In genomic region chr6:83065995-83066394, GRCm38 (mm10) we compare ENCODE assay signal across 31 mouse cellular contexts. TPM values are rescaled to one million over a fixed set of nuclear protein-coding genes. Genes with fewer than 3 reads are reported as not detected.
DNase-seq lines count a peak whose midpoint lies in the region; ATAC-seq and TF ChIP-seq lines count a peak whose summit lies in the region.
"Had no signal": no experiment of that assay in that cellular context is flagged by ENCODE, and none has a peak within 500 bp of the region (broad histone marks: within the 10 kb centered on the region; RNA-seq: fewer than 3 reads in every experiment).

No protein-coding gene starts in this region.

- no peak overlapping the region for H3K27ac ChIP-seq in heart, embryonic 11.5 days (ENCODE audit: low read depth, low read length)
- no peak overlapping the region for H3K27ac ChIP-seq in hindbrain, embryonic 12.5 days
- H3K27ac ChIP-seq: embryonic facial prominence, embryonic 12.5 days; heart, embryonic 10.5 days; hindbrain, embryonic 13.5 days; layer of hippocampus, adult 2 months; liver, embryonic 12.5 days had no signal

- WGBS in heart, embryonic 11.5 days (ENCODE audit: insufficient replicate concordance): 34% methylated on average over 8 of the region's 8 CpGs
- 46% methylated on average over 8 of the region's 8 CpGs for WGBS in hindbrain, embryonic 12.5 days

- H3K9me3 ChIP-seq in E14TG2a.4 (ENCODE audit: low read length): no peaks in the 10 kb centered on the region
- no peaks in the 10 kb centered on the region for H3K9me3 ChIP-seq in heart, embryonic 11.5 days (replicated peaks; ENCODE audit: control insufficient read depth, low read length)
- H3K9me3 ChIP-seq in hindbrain, embryonic 12.5 days (replicated peaks): no peaks in the 10 kb centered on the region
- H3K9me3 ChIP-seq: embryonic facial prominence, embryonic 12.5 days; heart, embryonic 10.5 days; hindbrain, embryonic 13.5 days; liver, embryonic 12.5 days had no signal

- H3K9ac ChIP-seq in heart, embryonic 11.5 days (ENCODE audit: low read depth, low read length): no peak overlapping the region
- H3K9ac ChIP-seq in hindbrain, embryonic 12.5 days: no peak overlapping the region
- H3K9ac ChIP-seq: embryonic facial prominence, embryonic 12.5 days; hindbrain, embryonic 13.5 days; liver, embryonic 12.5 days; liver, postnatal 0 days had no signal

- H3K4me1 ChIP-seq in E14TG2a.4 (replicated peaks; ENCODE audit: low read depth, low read length): peaks cover 53% of the 10 kb centered on the region
- H3K4me1 ChIP-seq in heart, embryonic 11.5 days (ENCODE audit: control insufficient read depth, insufficient read depth, low read length): peaks cover 15% of the 10 kb centered on the region
- peaks cover 14% of the 10 kb centered on the region for H3K4me1 ChIP-seq in hindbrain, embryonic 12.5 days

- DNase-seq in CD4-positive, CD25-positive, alpha-beta regulatory T cell, adult 2 months (ENCODE audit: low read depth, low spot score): peak; percentile 45
- peak; percentile 27 for DNase-seq in splenic B cell, adult 2 months (ENCODE audit: low read depth, low spot score)
- DNase-seq in heart, adult 11 months: no peak
- DNase-seq: adrenal gland, postnatal 10 days; cerebellum, adult 8-10 months; cerebellum, postnatal 25 days; embryo, embryonic 11 days; heart, postnatal 36 days; kidney, adult 11 months; kidney, postnatal 36 days; left cerebral cortex, postnatal 4 days; liver, postnatal 0 days; lung, postnatal 36 days; midbrain, embryonic 14.5 days; retina, postnatal 1 day; right cerebral cortex, postnatal 14 days had no signal

- ATAC-seq in common myeloid progenitor, adult 5-6 weeks (replicated peaks; ENCODE audit: low read depth, poor library complexity, severe bottlenecking): peak; percentile 31
- ATAC-seq in heart, embryonic 11.5 days (replicated peaks; ENCODE audit: insufficient number of reproducible peaks, low FRiP score, low TSS enrichment): no peak
- no peak for ATAC-seq in hindbrain, embryonic 12.5 days (ENCODE audit: low FRiP score)
- ATAC-seq: forebrain, embryonic 14.5 days; liver, embryonic 12.5 days; liver, postnatal 0 days had no signal

- TF ChIP-seq CTCF in E14TG2a.4 (conservative IDR thresholded peaks at IDR 0.05; ENCODE audit: low read length): no peak

- no peak overlapping the region for H3K4me2 ChIP-seq in heart, embryonic 11.5 days
- no peak overlapping the region for H3K4me2 ChIP-seq in hindbrain, embryonic 12.5 days (replicated peaks)
- H3K4me2 ChIP-seq: embryonic facial prominence, embryonic 12.5 days; hindbrain, embryonic 13.5 days; liver, embryonic 12.5 days had no signal

- H3K4me3 ChIP-seq in E14TG2a.4 (replicated peaks; ENCODE audit: low read length): peak overlapping the region; percentile 3; the same call in 1 of the 2 replicates
- H3K4me3 ChIP-seq in heart, embryonic 11.5 days (ENCODE audit: low read depth, low read length): no peak overlapping the region
- no peak overlapping the region for H3K4me3 ChIP-seq in hindbrain, embryonic 12.5 days
- H3K4me3 ChIP-seq: embryonic facial prominence, embryonic 12.5 days; heart, embryonic 10.5 days; hindbrain, embryonic 13.5 days; layer of hippocampus, adult 2 months; liver, embryonic 12.5 days had no signal

- peaks cover 94% of the 10 kb centered on the region for H3K27me3 ChIP-seq in E14TG2a.4 (ENCODE audit: insufficient read depth, low read length)
- peaks cover 5% of the 10 kb centered on the region for H3K27me3 ChIP-seq in splenic B cell, adult 2 months (ENCODE audit: control insufficient read depth, insufficient read depth, low read length, poor library complexity, severe bottlenecking)
- H3K27me3 ChIP-seq in heart, embryonic 11.5 days (ENCODE audit: control insufficient read depth, insufficient read depth, low read length): peaks cover 98% of the 10 kb centered on the region
- H3K27me3 ChIP-seq in hindbrain, embryonic 12.5 days: peaks cover 99% of the 10 kb centered on the region

- H3K36me3 ChIP-seq in E14TG2a.4 (ENCODE audit: insufficient read depth, low read length): no peaks in the 10 kb centered on the region
- no peaks in the 10 kb centered on the region for H3K36me3 ChIP-seq in splenic B cell, adult 2 months (ENCODE audit: control insufficient read depth, insufficient read depth, low read length, poor library complexity, severe bottlenecking)
- no peaks in the 10 kb centered on the region for H3K36me3 ChIP-seq in heart, embryonic 11.5 days (ENCODE audit: control insufficient read depth, insufficient read depth, low read length)
- no peaks in the 10 kb centered on the region for H3K36me3 ChIP-seq in hindbrain, embryonic 12.5 days
- H3K36me3 ChIP-seq: embryonic facial prominence, embryonic 12.5 days; heart, embryonic 10.5 days; hindbrain, embryonic 13.5 days; liver, embryonic 12.5 days had no signal

RNA-seq across cellular contexts. Expression of gene Tlx2, which starts 4.1 kb away (rescaled TPM):
- not detected in 2 replicates for total RNA-seq in common myeloid progenitor, adult 5-6 weeks (2017)
- 0.23 TPM in 1 of 2 replicates, not detected in the other for polyA plus RNA-seq in heart, embryonic 11.5 days (2014; fragmentation: Nextera tagmentation; extraction: Ambion mirVana)
- polyA plus RNA-seq in hindbrain, embryonic 12.5 days (2016; fragmentation: Nextera tagmentation; extraction: Ambion mirVana): 4.4 and 6.0 TPM in 2 replicates
- total RNA-seq: gastrocnemius, postnatal 4 days; heart, postnatal 36 days; layer of hippocampus, adult 2 months; layer of hippocampus, postnatal 25 days; left cerebral cortex, adult 8-10 months; left cerebral cortex, postnatal 4 days; monocyte, adult 5-6 weeks had no signal
- polyA plus RNA-seq: forebrain, embryonic 14.5 days; liver, postnatal 0 days; midbrain, embryonic 14.5 days; neural tube, embryonic 14.5 days had no signal

RNA-seq across cellular contexts. Expression of gene Dqx1, which starts 8.4 kb away (rescaled TPM):
- total RNA-seq in common myeloid progenitor, adult 5-6 weeks (2017): 0.78 TPM in 1 of 2 replicates, not detected in the other
- polyA plus RNA-seq in heart, embryonic 11.5 days (2014; fragmentation: Nextera tagmentation; extraction: Ambion mirVana): 0.24 and 0.30 TPM in 2 replicates
- 0.76 and 1.2 TPM in 2 replicates for polyA plus RNA-seq in hindbrain, embryonic 12.5 days (2016; fragmentation: Nextera tagmentation; extraction: Ambion mirVana)

RNA-seq across cellular contexts. Expression of gene Htra2, which starts 10.9 kb away (rescaled TPM):
- total RNA-seq in common myeloid progenitor, adult 5-6 weeks (2017): 46.3 and 65.5 TPM in 2 replicates
- polyA plus RNA-seq in heart, embryonic 11.5 days (2014; fragmentation: Nextera tagmentation; extraction: Ambion mirVana): 41.8 and 43.3 TPM in 2 replicates
- 59.9 and 63.4 TPM in 2 replicates for polyA plus RNA-seq in hindbrain, embryonic 12.5 days (2016; fragmentation: Nextera tagmentation; extraction: Ambion mirVana)

RNA-seq across cellular contexts. Expression of gene Aup1, which starts 11.7 kb away (rescaled TPM):
- 100 and 115 TPM in 2 replicates for total RNA-seq in common myeloid progenitor, adult 5-6 weeks (2017)
- polyA plus RNA-seq in heart, embryonic 11.5 days (2014; fragmentation: Nextera tagmentation; extraction: Ambion mirVana): 99.8 and 109 TPM in 2 replicates
- polyA plus RNA-seq in hindbrain, embryonic 12.5 days (2016; fragmentation: Nextera tagmentation; extraction: Ambion mirVana): 149 and 158 TPM in 2 replicates

RNA-seq across cellular contexts. Expression of gene Pcgf1, which starts 11.7 kb away (rescaled TPM):
- total RNA-seq in common myeloid progenitor, adult 5-6 weeks (2017): 9.3 and 16.8 TPM in 2 replicates
- polyA plus RNA-seq in heart, embryonic 11.5 days (2014; fragmentation: Nextera tagmentation; extraction: Ambion mirVana): 15.1 and 17.0 TPM in 2 replicates
- 39.1 and 39.5 TPM in 2 replicates for polyA plus RNA-seq in hindbrain, embryonic 12.5 days (2016; fragmentation: Nextera tagmentation; extraction: Ambion mirVana)
